Comparison of ENCODE assay signal across 10 mouse cellular contexts in the genomic region with DNA sequence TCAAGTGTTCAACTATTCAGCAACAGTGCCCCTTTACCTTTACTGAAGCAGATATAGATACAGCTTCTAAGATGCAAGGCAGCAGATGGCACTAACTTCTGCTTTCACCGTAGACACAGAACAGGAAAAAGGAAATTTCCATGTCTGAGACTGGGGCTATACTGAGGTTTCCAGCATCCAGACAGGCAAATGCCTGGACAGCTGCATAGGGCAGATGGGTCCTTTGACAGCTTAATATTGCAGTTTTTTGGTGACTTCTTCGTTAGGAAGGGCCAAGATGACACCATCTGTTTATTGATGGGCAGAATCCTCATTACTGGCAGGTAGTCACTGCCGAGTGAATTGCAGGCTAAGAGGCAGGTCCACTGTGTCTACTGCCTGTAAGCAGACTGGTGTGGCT.
DNase-seq lines count a peak whose midpoint lies in the region; ATAC-seq lines count a peak whose summit lies in the region.
"Had no signal": no experiment of that assay in that cellular context is flagged by ENCODE, and none has a peak within 500 bp of the region (broad histone marks: within the 10 kb centered on the region; RNA-seq: fewer than 3 reads in every experiment).

No protein-coding gene starts in this region.

- peak; percentile 42 to 69 for DNase-seq in left cerebral cortex, postnatal 25 days (ENCODE audit: low spot score in 2 of 2)
- DNase-seq in left cerebral cortex, postnatal 36 days (ENCODE audit: low spot score in 2 of 2) = no peak
- DNase-seq in cerebellum, adult 11-12 months = peak; percentile 43
- peak; percentile 22 to 33 for DNase-seq in cerebellum, postnatal 36 days
- DNase-seq in T-cell, adult 2 months (ENCODE audit: low spot score) = no peak
- no peak for DNase-seq in adrenal gland, adult 8-10 months
- DNase-seq: kidney, adult 18-20 months; thymus, adult 2 months had no signal

- intact Hi-C loops in left cerebral cortex, postnatal 25 days (cut with DNase I) = loop anchor here (5.0 kb wide), 3 partner anchors 44 to 116 kb away; a partner anchor contains a TSS
- intact Hi-C loops in left cerebral cortex, postnatal 36 days (cut with DNase I) = no loop called here

- ATAC-seq in megakaryocyte progenitor cell, adult 5-6 weeks (replicated peaks; ENCODE audit: poor library complexity) = peak; percentile 50
- ATAC-seq: activated CD4-positive, CD25-positive, alpha-beta regulatory T cell, adult 4 months had no signal

Comparison
In these comparisons a context has a peak if more than half of its experiments do, and no peak if none do; other contexts are left out.
1. DNase-seq: peak in left cerebral cortex, postnatal 25 days (2 of 2), cerebellum, adult 11-12 months (single experiment) and cerebellum, postnatal 36 days (2 of 2); none in left cerebral cortex, postnatal 36 days (0 of 2), T-cell, adult 2 months (single experiment) and adrenal gland, adult 8-10 months (single experiment).